Mouse (Mus musculus) embryonic stem cell, embryonic (primary cell): ENCODE data around the gene Pakap.

ENCODE experiments used
- CTCF ChIA-PET, 4 experiments: fragments of 300-600 bp in 2 of 4; fragments of 350-600 bp in 2 of 4; sonication (Branson Sonifier 250); formaldehyde crosslinking; loops; one replicate each; lab custom pipeline; 2022; ENCODE audit warnings: inconsistent platforms in 2 of 4; lab: Charles Lee
- POLR2A ChIA-PET, 4 experiments: fragments of 300-600 bp in 2 of 4; fragments of 350-600 bp in 2 of 4; sonication (Branson Sonifier 250); formaldehyde crosslinking; loops; one replicate each; lab custom pipeline; 2022; ENCODE audit warnings: antibody characterized with exemption in 4 of 4, inconsistent platforms in 1 of 4; lab: Charles Lee

Gene Pakap

DNA sequence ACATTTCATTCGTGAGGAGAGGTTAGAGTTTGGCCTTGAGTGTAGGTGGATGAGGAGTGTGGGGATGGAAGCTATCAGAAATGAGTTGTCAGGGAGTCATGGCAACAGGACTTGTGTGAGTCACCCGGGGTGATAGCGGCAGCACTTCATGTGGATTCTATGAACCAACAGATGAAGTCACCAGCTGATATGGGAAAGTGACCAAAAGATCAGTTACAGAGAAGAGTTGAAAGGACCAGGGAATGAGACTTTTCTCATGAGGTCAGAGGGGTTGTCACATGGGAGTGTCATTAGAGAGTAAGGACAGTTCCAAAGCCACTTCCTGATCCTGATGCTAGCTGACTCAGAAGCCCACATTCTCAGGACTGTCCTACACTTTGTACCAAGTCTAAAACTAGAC lies 38.3 kb downstream of the Pakap start:
- CTCF ChIA-PET: interaction anchor here in 1 of 4 experiments (0.8 kb wide), 1 partner anchor 14 kb away, joined by 3 read pairs; no protein-coding TSS in a partner anchor
- POLR2A ChIA-PET: interaction anchor here in 1 of 4 experiments (0.6 kb wide), 1 partner anchor 144 kb away, joined by 4 read pairs; no protein-coding TSS in a partner anchor

DNA sequence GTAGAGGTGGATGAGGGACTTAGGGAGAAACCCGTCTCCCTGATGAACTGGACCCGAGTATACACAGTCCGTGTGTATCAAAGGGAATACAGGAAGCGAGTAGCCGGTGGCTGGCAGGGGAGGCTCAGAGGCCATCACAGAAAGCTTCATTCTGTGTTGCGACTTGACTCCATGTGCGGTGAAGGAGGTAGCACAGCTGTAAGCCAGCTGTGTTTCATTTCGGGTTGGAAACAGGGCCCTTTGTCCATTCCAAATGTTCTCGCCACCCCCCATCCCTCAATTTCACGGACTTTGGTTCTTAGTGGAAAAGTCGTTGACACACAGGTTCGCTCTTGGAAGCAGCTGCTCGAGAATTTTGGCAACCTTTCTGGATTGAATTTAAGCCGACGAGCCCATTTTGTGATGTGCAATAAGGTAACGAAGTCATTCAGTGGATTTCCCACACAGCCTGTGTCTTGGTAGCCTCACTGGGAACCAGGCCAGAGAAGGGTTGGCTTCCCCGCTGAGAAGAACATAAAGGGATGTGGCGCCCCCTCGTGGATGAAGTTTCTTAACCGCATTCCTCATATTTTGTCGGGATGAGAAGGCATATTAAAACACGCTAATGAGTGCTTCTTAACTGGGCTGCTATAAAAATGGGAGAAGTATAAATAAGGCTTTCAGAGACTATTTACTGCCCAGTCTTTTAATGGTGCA lies 39.4 kb downstream of the Pakap start:
- ChIA-PET POLR2A (no interaction called here), CTCF (interaction anchor here in 2 of 4 experiments (0.7 to 1.1 kb wide), 2 partner anchors 155 to 237 kb away, joined by 3 read pairs; no protein-coding TSS in a partner anchor)

DNA sequence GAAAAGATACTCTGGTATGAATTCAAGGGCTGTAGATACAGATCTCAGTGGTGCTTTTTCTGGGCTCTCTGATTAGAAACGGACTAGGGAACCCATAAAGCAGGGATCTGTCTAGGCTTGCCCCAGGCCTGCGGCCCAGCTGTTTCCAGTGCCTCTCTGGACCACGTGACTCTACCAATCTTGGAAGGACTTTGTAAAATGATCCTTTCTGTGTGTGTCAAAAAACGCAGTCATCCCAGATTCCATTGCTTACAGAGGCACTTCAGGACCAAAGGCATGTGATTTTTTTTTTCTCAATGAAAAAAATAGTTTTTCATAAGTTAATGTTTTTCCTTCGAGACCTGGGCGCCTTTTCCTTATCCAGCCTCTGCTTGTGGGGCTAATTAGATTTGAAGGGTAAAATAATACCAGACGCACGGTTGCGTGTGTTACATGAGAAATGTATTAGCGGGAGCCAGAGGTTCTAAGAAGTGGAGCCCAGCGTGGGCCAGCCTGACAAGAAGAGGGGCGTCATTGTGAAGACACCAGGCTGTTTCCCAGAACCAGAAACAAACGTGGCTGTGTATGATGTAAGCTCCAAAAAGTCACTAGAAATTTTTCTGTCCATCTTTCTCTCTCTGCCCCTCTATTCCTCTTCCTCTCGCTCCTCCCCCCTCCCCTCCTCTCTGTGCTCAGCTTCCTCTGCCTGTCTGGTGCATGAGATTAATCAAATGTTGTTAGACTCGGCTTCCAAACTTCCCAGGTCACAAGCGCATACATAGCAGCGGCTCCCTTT lies 43.5 kb downstream of the Pakap start:
- ChIA-PET POLR2A (interaction anchor here in 2 of 4 experiments (0.6 to 1.2 kb wide), 4 partner anchors 9 to 347 kb away, joined by 3 to 4 read pairs (median 4); no protein-coding TSS in a partner anchor), CTCF (interaction anchor here in 1 of 4 experiments (1.5 kb wide), 1 partner anchor 159 kb away, joined by 3 read pairs; no protein-coding TSS in a partner anchor)

DNA sequence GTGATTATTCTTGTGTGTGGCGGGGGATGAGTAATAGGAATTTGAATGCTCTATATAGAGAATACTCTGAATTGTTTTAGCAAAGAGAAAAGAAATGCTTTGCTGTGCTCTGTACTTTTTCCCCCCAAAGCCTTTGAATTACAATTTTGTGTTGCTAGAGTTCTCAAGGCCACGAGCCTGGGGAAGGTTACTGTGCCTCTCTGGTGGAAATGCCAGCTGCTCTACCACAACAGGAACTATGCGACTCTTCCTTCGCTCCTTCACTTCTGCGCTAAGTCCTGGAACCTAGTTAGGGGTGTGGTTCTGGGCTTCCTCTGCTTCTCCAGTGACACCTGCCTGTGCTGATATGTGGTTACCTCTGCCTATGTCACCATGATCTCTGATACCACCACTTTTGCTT lies 44.7 kb downstream of the Pakap start:
- CTCF ChIA-PET: no interaction called here
- POLR2A ChIA-PET: interaction anchor here in 1 of 4 experiments (1.0 kb wide), 1 partner anchor 346 kb away, joined by 4 read pairs; no protein-coding TSS in a partner anchor

DNA sequence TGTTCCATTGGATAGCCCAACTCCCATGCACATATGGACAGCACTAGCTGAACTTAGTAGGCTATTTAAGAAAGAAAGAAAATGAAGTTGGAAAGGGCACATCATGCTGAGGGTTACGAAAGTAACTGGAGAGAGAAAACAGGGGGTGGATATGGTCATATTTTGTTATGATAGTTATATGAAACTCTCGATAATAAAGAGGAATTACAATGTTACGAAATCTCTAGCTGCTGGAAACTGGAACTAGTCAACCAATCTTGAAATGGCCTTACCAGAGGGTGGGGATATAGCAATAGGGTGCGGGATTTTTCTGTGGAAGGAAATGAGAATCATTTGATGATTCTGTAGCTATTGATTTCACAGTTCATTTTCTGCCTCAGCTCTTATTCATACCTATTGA lies 46.7 kb downstream of the Pakap start:
- ChIA-PET CTCF (no interaction called here), POLR2A (no interaction called here)

DNA sequence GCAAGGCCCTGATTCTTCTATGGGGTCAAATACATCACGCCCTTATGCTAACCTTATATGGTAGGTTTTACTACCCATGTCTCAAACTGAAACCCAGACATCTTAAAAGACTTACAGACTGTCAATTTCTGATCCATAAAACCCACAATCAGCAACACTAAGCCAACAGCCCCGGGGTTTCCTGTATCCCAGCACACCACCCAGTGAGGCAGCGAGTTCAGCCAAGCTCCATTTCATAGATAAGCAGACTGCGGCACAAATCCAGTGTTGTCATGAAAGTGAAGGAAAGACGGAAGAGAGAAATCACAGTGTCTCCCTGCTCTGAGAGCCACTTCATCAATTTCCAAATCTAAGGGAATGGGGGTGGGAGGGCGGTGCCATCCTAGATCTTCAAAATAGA lies 50.8 kb downstream of the Pakap start:
- ChIA-PET CTCF (interaction anchor here in 1 of 4 experiments (0.6 kb wide), 1 partner anchor 167 kb away, joined by 3 read pairs; no protein-coding TSS in a partner anchor), POLR2A (no interaction called here)

DNA sequence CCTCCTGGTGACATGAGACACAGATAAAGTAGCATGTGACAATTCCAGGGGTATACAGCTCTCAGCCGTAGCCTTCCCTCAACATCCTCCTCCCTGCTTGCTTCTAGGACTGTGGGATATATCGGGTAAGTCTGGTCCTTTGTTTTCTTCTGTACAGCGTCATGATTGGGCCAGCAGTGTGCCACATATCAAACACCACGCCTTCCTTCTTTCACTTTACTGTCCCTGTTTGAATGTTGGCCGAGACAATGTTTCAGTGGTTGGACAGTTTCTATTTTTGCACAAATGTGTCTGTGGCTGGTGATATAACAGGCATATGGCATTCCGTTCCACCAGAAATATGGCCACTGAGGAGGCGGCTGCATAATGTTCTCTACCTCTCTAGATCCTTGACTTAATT lies 54.8 kb downstream of the Pakap start:
- CTCF ChIA-PET: no interaction called here
- POLR2A ChIA-PET: no interaction called here

DNA sequence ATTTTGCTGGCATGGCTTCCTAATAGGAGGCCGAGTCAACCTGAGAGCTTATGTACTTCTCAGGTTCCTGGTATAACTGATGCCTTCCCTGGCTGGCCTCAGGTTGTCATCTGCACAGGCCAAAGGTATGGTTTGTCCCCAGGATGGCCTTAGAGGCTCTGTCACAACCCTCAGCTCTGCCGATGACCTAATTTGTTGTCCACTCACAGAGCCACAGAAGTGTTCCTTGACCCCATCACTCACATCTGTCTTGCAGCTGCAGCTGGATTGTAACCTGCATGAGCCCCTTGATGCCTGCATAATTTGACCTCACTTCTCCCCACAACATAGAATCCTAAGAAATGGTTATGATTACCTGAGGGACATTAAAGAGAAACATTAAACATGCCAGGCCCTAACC lies 56.8 kb downstream of the Pakap start:
- ChIA-PET CTCF (no interaction called here), POLR2A (no interaction called here)

DNA sequence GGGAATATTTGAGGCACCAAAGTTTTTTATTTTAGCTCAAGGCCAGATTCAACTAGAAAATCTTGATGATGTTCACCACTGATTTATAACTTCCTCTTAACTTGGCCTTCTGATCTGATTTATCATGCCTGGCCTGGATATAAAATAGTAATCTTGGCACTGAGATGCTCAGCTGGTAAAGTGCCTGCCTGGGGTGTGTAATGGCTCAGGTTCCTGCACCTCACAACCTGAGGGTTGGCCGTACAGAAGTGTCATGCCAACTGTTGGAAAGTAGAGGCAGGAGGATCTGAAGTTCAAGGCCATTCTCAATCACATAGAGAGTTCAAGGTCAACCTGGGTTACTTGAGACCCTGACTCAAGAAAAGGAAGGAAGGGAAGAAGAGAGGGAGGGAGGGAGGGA lies 57.3 kb downstream of the Pakap start:
- ChIA-PET CTCF (interaction anchor here in 1 of 4 experiments (0.6 kb wide), 1 partner anchor 281 kb away, joined by 4 read pairs; no protein-coding TSS in a partner anchor), POLR2A (no interaction called here)

DNA sequence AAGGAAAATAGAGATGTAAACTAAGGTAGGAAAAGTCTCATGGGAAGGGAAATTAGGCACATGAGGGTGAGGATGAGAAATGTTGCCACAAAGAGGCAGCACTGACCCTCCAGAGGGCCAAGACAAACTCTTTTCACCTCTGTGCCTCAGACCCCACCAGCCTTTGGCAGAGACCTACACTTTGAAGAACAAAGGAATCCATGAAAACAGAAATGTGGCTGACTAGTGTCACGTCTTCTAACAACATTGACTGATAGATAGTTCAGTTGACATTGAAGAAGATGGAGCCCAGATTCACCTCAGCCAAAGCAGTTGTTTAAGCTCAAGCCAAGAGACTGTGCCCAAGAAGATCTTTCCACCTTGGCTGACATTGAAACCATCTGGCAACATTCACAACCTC lies 57.8 kb downstream of the Pakap start:
- POLR2A ChIA-PET: no interaction called here
- CTCF ChIA-PET: interaction anchor here in 1 of 4 experiments (0.6 kb wide), 1 partner anchor 281 kb away, joined by 4 read pairs; no protein-coding TSS in a partner anchor

DNA sequence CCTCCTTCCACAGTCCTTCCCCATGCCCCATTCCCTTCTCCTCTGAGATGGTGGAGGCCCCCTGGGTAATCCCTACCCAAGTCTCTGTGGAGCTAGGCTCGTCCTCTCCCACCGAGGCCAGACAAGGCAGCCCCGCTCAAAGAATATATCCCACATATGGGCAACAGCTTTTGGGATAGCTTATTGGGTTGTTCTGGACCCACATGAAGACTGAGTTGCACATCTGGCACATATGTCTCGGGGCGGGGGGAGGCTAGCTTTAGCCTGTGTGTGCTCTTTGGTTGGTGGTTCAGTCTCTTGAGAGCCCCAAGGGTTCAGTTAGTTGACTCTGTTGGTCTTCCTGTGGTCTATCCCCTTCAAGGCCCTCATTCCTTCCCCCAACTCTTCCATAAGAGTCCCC lies 58.9 kb downstream of the Pakap start:
- ChIA-PET CTCF (interaction anchor here in 2 of 4 experiments (0.6 kb wide), 2 partner anchors 92 to 144 kb away, joined by 3 to 5 read pairs; no protein-coding TSS in a partner anchor), POLR2A (interaction anchor here in 1 of 4 experiments (0.5 to 0.6 kb wide), 2 partner anchors 66 to 116 kb away, joined by 3 to 6 read pairs; no protein-coding TSS in a partner anchor)

DNA sequence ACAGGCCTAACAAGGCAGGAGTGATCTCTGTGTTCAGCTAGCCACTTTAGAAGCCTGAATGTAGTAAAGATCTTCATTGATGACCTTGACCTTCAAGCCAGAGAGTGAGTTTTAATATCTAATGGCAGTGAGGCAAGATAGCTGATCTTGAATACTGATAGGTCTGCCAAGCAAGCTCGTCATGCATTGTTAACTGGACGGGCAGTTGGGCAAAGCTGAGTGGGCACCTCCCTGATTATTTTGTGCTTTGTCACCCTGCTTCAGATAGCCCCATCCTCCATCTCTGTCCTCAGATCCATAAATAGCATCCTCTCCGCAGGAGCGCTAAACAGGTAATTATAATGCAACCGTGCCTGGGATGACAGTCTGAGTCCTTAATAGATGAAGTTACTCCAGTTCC lies 64.4 kb downstream of the Pakap start:
- CTCF ChIA-PET: interaction anchor here in 1 of 4 experiments (1.2 kb wide), 1 partner anchor 9 kb away, joined by 3 read pairs; no protein-coding TSS in a partner anchor
- POLR2A ChIA-PET: no interaction called here

DNA sequence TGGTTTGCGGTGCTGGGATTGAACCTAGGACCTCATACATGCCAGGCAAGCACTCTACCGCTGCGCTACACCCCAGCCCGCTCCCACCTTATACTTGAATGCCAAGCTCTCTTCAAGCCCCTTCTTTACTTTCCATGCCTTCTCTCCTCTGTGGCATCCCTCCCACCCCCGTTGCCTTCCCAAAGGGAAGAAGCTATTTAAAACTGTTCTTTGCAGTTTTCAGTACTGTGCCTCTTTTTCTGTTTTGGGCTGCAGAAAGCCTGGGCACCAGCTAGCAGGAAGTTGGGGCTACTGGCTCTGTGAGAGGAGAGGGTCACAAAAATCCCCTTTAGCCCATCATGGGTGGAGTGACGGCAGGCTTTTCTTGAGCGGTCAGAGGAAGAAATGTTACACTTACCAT lies 65.1 kb downstream of the Pakap start:
- CTCF ChIA-PET: interaction anchor here in 1 of 4 experiments (1.2 kb wide), 1 partner anchor 8 kb away, joined by 3 read pairs; no protein-coding TSS in a partner anchor
- POLR2A ChIA-PET: no interaction called here

DNA sequence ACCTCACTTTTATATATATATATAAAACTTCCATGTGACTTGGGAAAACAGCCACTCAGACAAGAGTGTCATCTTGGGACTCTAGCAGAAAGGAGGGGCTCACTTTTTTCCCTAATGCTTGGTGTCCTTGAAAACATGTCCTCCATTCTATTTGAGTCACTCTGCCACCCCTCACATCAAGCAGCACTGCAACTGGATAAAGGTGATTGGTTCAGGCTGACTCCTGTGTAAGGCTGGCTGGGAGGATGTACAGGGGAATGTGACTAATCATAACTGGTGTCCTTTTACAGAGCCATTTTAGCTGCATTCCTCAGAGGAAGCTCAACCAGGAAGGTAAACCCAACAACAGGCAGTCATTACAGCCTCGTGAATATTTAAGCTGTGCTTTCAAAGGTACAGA lies 67.0 kb downstream of the Pakap start:
- ChIA-PET CTCF (no interaction called here), POLR2A (no interaction called here)

DNA sequence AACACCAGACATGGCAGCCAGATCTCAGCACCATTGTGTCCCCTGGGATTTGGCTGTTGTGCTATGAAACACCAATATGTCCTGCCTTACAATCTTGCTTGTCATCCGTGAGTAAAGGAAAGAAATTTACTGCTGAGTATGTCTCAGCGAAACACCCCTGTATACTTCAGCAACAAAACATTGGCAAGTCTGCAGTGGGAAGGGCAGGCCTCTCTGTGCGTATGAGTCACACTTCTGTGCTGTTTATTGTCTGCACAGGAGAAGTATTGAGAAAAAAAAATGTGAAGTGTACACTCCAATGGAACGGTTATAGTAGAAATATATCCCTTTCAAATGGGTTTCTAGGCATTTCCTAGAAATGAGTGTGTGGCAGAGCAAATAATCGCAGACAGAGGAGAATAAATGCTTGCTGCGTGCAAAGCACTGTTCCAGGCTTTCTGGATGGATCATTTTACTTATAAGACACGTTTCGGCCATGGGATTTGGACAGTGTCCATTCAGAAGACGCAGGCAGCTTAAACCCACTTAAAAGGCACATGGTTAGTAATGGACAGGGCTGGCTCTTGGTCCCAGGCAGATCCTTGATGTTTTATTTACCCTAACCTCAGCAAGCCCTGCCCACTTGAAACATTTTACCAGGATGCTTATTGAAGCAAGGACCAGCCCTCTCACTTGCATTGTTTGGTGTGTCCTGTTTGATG lies 69.0 kb downstream of the Pakap start:
- POLR2A ChIA-PET: interaction anchor here in 1 of 4 experiments (0.6 to 2.0 kb wide), 3 partner anchors 45 to 319 kb away, joined by 3 to 5 read pairs (median 5); partner anchors contain the start of gene Txn1
- CTCF ChIA-PET: no interaction called here

DNA sequence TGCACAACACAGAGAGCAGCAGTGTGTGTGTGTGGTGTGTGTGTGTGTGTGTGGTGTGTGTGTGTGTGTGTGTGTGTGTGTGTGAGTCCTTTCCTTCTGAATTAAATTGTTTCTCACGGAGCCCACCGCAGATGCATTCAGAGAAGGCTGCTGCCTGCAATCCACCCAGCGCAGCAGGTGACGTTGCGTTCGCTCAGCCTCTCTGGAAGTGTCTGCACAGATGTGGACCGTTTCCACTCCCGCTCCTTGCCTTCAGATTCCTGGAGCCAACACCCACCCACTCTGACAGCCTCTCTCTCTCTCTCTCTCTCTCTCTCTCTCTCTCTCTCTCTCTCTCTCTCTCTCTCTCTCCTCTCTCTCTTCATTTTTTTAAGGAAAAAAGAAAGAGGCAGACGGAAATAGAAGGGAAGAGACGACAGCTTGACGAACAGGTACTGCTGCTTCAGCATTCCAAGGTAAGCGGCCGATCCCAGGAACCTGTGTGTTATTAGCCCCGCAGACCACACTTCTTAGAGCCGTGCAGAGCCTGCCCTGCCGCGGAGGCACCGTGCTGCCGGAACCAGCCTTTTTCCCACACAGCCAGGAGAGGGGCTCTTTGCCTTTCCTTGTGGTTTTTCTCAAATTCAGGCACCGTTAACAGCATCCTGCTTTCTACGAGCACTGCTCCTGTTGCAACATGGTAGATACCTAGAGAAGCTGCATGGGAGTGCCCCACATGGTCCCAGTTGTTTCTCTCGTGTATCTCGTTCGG lies 69.8 kb downstream of the Pakap start:
- ChIA-PET POLR2A (interaction anchor here in 2 of 4 experiments (0.6 to 2.0 kb wide), 4 partner anchors 45 to 319 kb away, joined by 3 to 5 read pairs (median 4); partner anchors contain the start of gene Txn1 (in 1 of the 2)), CTCF (interaction anchor here in 3 of 4 experiments (0.7 to 0.9 kb wide), 3 partner anchors 251 to 692 kb away, joined by 3 to 6 read pairs (median 5); no protein-coding TSS in a partner anchor)

DNA sequence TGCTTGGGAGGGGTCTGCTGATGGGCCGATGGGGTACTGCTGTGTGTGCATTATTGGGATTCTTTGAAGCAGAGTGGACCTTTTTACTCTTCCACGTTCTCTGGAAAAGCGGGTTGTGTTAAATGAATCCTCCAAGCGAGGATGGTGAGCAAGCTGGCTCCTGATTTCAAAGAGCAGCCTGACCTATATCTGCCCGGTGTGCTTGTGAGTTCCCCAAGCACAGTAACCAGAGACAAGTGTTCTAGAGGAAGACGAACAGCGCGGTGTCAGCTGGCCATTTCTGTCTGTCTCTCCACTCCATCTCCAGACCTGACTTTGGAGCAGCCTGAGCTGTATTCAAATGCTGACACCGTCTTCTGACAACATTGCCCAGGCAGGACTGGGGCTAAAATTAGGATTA lies 71.0 kb downstream of the Pakap start:
- CTCF ChIA-PET: no interaction called here
- POLR2A ChIA-PET: interaction anchor here in 1 of 4 experiments (2.0 kb wide), 1 partner anchor 317 kb away, joined by 5 read pairs; the partner anchor contains the start of gene Txn1
